Mouse (Mus musculus) megakaryocyte, adult 5-6 weeks (primary cell): ENCODE results near the gene Arf6. TPM values are rescaled to one million over a fixed set of nuclear protein-coding genes. Genes with fewer than 3 reads are reported as not detected.

Experiments used
- ATAC-seq: 2 replicates; pipeline ENCODE4 v1.8.0; 2016; ENCODE audit warnings: mild to moderate bottlenecking, inconsistent platforms; ENCODE audit not compliant: poor library complexity, severe bottlenecking
- total RNA-seq, 2 experiments: library from RNA; stranded (forward) in 1 of 2; stranded (reverse) in 1 of 2; fragments of 153-499, 151-499 nt in 1 of 2; fragments of 221-1000, 200-1000 nt in 1 of 2; gene quantifications; 2 replicates each; pipeline versions ENCODE4 v1.2.3 to v1.2.4; 2015 to 2017

The Arf6 gene
- total RNA-seq, 2 experiments from 2014 or later = 94.8 to 125 TPM

GRCm38 (mm10) chr12:69410767-69411166, 38.8 kb downstream of the Arf6 start:
- ATAC-seq = no peak

DNA sequence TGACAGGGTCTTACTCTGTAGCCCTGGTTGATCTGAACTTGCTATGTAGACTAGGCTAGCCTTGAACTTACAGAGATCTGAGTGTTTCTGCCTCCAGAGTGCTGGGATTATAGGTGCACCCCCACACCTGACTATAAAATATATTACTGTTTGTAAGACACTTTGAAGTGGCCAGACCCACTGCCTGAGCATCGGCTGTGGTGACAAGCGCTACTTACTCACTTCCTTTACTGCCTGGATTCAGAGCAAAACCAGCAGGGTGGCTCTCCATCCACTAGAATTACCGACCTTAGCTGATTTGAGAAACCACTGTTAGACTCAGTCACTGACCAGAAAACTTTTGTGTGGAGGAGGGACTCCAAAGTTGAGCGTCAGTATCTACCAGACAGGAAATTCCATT, 40.0 kb downstream of the Arf6 start:
- peak; percentile 59 for ATAC-seq

DNA sequence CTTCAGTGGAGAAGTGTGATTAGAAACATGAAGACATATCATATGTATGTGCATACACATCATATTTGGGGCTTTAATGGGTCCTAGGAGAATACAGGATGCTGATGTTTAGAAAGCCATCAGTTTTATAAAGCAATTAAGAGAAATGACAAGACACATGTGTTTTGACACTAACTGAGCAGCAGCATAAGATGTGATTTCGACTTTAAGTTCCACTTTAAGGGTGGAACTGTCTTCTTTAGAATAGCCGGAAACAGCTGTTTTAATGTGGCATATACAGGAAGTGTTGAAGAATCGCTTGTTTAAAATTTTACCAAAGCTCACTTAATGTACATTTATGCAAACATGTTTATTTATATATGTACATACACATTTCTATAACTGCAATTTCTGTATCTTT, 41.4 kb downstream of the Arf6 start:
- ATAC-seq = no peak

GRCm38 (mm10) chr12:69414826-69415572, 43.0 kb downstream of the Arf6 start:
- ATAC-seq = no peak

- peak; percentile 17; the same call in 1 of the 2 replicates for ATAC-seq
Observed at GRCm38 (mm10) chr12:69416793-69417192, 44.8 kb downstream of the Arf6 start.

DNA sequence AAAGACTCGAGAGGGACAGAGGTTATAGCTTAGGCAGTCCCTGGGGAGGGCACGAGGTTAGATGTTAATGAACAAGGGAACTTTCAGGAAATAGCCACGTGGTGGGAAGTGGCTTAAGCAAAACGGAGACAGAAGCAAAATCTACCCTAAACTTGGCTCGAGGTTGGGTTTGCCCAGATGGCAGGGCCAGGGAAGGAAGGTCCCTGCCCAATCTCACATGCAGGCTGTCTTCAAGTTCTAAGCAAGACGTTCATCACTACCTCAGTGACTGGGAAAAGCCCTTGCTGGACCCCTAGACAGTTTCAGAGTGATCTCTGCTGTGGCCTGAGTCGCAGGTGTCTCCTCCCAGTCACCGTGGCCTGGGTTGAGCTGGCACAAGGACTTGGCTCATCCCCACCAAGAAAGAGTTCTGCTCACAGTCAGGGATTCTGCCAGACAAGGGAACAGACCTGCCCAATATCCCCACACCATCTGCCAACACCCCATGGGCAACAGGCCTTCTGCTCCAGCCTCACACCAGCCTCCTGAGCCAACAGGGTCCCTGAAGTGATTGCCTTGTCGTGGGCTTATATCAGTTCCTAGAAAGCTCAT, 45.8 kb downstream of the Arf6 start:
- ATAC-seq = no peak

DNA sequence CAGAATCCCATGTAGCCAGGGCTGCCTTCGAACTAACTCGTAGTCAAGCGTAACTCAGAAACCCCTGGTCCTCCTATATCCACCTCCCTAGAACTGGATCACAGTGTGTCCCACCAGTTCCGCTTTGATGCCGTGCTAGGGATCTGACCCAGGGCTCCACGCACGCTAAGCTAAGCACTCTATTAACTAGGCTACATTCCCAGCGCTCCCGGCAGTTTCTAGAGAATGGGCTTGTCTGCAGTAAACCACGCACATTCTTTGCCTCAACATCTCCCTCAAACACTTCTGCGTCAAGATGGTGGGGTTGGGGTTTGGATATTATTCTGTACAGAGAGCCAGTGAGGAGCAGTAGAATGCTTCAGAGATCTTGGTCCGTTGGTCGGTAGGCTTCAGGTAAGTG, 46.7 kb downstream of the Arf6 start:
- no peak for ATAC-seq

DNA sequence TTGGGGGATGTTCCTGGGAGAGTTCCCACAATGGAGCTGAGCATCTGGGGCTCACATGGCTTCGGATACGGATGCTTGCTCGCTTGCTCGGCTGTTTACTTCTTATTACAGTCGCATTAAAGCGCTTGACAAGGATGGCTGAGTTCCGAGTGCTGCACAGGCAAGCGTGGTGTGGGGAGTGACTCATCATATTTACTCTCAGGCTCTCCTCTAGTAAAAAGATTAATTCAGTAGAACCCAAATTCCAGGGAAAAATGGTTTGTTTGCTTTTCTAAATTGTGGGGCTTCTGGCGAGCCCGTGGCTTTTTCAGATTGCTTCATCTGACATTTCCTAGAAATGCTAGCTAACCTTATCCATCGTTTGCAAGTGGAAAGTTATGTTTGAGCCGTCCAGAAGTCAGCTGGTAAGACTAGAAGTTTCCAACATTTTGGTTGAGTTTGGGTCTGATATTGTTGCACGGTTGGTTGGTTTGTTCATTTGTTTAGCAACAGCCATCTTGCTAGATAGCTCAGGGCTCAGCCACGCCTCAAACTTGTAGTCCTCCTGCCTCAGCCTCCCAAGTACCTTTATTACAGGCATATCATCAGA, 47.2 kb downstream of the Arf6 start:
- ATAC-seq = no peak

DNA sequence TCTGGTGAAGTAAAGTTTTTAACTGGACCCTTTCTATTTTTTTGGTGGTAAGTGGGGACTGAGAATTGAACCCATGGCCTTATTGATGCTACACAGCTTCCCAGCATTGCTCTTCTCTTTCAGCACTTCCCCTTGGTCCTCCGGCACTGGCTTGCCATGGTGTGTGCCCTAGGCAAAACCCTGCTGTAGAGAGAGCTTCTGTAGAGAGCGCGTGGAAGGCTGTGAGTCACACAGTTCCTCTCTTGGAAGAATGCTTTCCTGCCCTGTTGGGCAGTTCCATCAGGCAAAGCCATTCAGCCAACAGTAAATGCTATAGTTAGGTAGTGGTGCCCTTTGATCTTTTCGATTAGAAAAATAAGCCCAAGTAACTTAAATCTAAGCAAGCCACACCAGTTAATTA, 47.7 kb downstream of the Arf6 start:
- no peak for ATAC-seq

DNA sequence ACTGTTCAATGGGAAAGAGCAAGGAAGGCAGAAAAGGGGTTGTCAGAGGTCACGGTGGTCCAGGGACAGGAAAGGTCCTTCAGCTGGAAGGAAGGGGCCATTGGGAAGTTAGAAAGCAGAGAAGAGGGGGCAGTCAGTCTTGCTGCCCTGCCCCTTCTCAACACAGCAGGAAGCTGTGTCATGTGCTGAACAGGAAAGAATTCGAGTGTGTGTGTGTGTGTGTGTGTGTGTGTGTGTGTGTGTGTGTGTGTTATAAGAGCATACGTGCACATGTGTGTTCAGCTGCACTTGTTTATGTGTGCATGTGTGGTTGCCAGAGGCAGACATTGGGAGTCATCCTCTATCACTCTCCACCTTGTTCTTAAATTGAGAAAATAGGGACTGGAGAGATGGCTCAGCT, 48.8 kb downstream of the Arf6 start:
- no peak for ATAC-seq

- peak; percentile 98 for ATAC-seq
Observed at GRCm38 (mm10) chr12:69422827-69423537, 51.0 kb downstream of the Arf6 start.

Other genes starting within 250 kb of the Arf6 start
- gene Rps29, start 213.0 kb upstream of the Arf6 start, total RNA-seq (2015) = 1,804 and 2,132 TPM in 2 replicates
- 1,670 and 2,037 TPM in 2 replicates for gene Rps29, start 213.0 kb upstream of the Arf6 start, total RNA-seq (2017)
- 23.3 and 27.6 TPM in 2 replicates for gene Lrr1, start 203.3 kb upstream of the Arf6 start, total RNA-seq (2015)
- 13.3 and 13.7 TPM in 2 replicates for gene Lrr1, start 203.3 kb upstream of the Arf6 start, total RNA-seq (2017)
- 691 and 759 TPM in 2 replicates for gene Rpl36al, start 188.1 kb upstream of the Arf6 start, total RNA-seq (2015)
- 982 and 1,157 TPM in 2 replicates for gene Rpl36al, start 188.1 kb upstream of the Arf6 start, total RNA-seq (2017)
- 82.9 and 91.6 TPM in 2 replicates for gene Mgat2, start 188.0 kb upstream of the Arf6 start, total RNA-seq (2015)
- 89.3 and 91.9 TPM in 2 replicates for gene Mgat2, start 188.0 kb upstream of the Arf6 start, total RNA-seq (2017)
- 1.8 and 4.7 TPM in 2 replicates for gene Gm49383, start 175.0 kb upstream of the Arf6 start, total RNA-seq (2015)
- 18.6 and 18.8 TPM in 2 replicates for gene Gm49383, start 175.0 kb upstream of the Arf6 start, total RNA-seq (2017)
- gene Dnaaf2, start 173.7 kb upstream of the Arf6 start, total RNA-seq (2015) = 3.7 and 4.4 TPM in 2 replicates
- gene Dnaaf2, start 173.7 kb upstream of the Arf6 start, total RNA-seq (2017) = 3.5 and 7.2 TPM in 2 replicates
- 8.8 and 19.8 TPM in 2 replicates for gene Gm49384, start 167.9 kb upstream of the Arf6 start, total RNA-seq (2015)
- 8.3 and 12.8 TPM in 2 replicates for gene Gm49384, start 167.9 kb upstream of the Arf6 start, total RNA-seq (2017)
- gene Pole2, start 144.0 kb upstream of the Arf6 start, total RNA-seq (2015) = 35.6 and 50.8 TPM in 2 replicates
- gene Pole2, start 144.0 kb upstream of the Arf6 start, total RNA-seq (2017) = 22.5 and 31.2 TPM in 2 replicates
- gene Klhdc1, start 131.0 kb upstream of the Arf6 start, total RNA-seq (2015) = 0.91 and 3.5 TPM in 2 replicates
- gene Klhdc1, start 131.0 kb upstream of the Arf6 start, total RNA-seq (2017) = 2.9 and 5.1 TPM in 2 replicates
- gene Klhdc2, start 75.5 kb upstream of the Arf6 start, total RNA-seq (2015) = 35.7 and 38.6 TPM in 2 replicates
- gene Klhdc2, start 75.5 kb upstream of the Arf6 start, total RNA-seq (2017) = 34.6 and 36.8 TPM in 2 replicates
- 43.7 and 44.6 TPM in 2 replicates for gene Nemf, start 15.0 kb upstream of the Arf6 start, total RNA-seq (2015)
- gene Nemf, start 15.0 kb upstream of the Arf6 start, total RNA-seq (2017) = 67.3 and 79.7 TPM in 2 replicates
- gene Gm9887, start 308 bp downstream of the Arf6 start, total RNA-seq (2015) = not detected in 2 replicates
- not detected in 2 replicates for gene Gm9887, start 308 bp downstream of the Arf6 start, total RNA-seq (2017)
- gene Vcpkmt, start 210.9 kb downstream of the Arf6 start, total RNA-seq (2015) = 5.9 and 6.6 TPM in 2 replicates
- 5.6 and 6.6 TPM in 2 replicates for gene Vcpkmt, start 210.9 kb downstream of the Arf6 start, total RNA-seq (2017)